11 mouse cellular contexts compared by ENCODE assay signal in genomic region chr2:47088635-47089034, GRCm38 (mm10).
DNase-seq lines count a peak whose midpoint lies in the region; ATAC-seq lines count a peak whose summit lies in the region.
"Had no signal": no experiment of that assay in that cellular context is flagged by ENCODE, and none has a peak within 500 bp of the region (broad histone marks: within the 10 kb centered on the region; RNA-seq: fewer than 3 reads in every experiment).

No protein-coding gene starts in this region.

- no peak overlapping the region for H3K9ac ChIP-seq in forebrain, embryonic 14.5 days (ENCODE audit: low read length)
- H3K9ac ChIP-seq in forebrain, embryonic 16.5 days (replicated peaks; ENCODE audit: low read depth, low read length): no peak overlapping the region
- no peak overlapping the region for H3K9ac ChIP-seq in lung, embryonic 15.5 days
- no peak overlapping the region for H3K9ac ChIP-seq in midbrain, embryonic 13.5 days (replicated peaks)
- H3K9ac ChIP-seq: limb, embryonic 13.5 days had no signal

- DNase-seq in forebrain, embryonic 14.5 days (ENCODE audit: low spot score): peak; percentile 3
- no peak for DNase-seq in lung, postnatal 36 days
- DNase-seq in cerebellum, adult 8-10 months: peak; percentile 3
- peak; percentile 11 to 26 for DNase-seq in kidney, postnatal 25 days
- DNase-seq in urinary bladder, adult 18-20 months (ENCODE audit: low spot score in 2 of 2): no peak
- DNase-seq: gastrocnemius, postnatal 10 days had no signal

- no peaks in the 10 kb centered on the region for H3K9me3 ChIP-seq in forebrain, embryonic 14.5 days (replicated peaks; ENCODE audit: control insufficient read depth, low read length)
- no peaks in the 10 kb centered on the region for H3K9me3 ChIP-seq in forebrain, embryonic 16.5 days (ENCODE audit: control insufficient read depth, low read length)
- H3K9me3 ChIP-seq in lung, embryonic 15.5 days: no peaks in the 10 kb centered on the region
- no peaks in the 10 kb centered on the region for H3K9me3 ChIP-seq in midbrain, embryonic 13.5 days
- H3K9me3 ChIP-seq: limb, embryonic 13.5 days had no signal

- no peaks in the 10 kb centered on the region for H3K36me3 ChIP-seq in forebrain, embryonic 14.5 days (ENCODE audit: control insufficient read depth, insufficient read depth, low read length)
- no peaks in the 10 kb centered on the region for H3K36me3 ChIP-seq in forebrain, embryonic 16.5 days (ENCODE audit: control insufficient read depth, insufficient read depth)
- no peaks in the 10 kb centered on the region for H3K36me3 ChIP-seq in lung, embryonic 15.5 days
- H3K36me3 ChIP-seq in midbrain, embryonic 13.5 days: no peaks in the 10 kb centered on the region
- H3K36me3 ChIP-seq: limb, embryonic 13.5 days had no signal

- WGBS in forebrain, embryonic 14.5 days: 24% methylated on average over 4 of the region's 4 CpGs
- 22% methylated on average over 4 of the region's 4 CpGs for WGBS in forebrain, embryonic 16.5 days
- 29% methylated on average over 4 of the region's 4 CpGs for WGBS in lung, embryonic 15.5 days
- 46% methylated on average over 4 of the region's 4 CpGs for WGBS in midbrain, embryonic 13.5 days

- no peaks in the 10 kb centered on the region for H3K27me3 ChIP-seq in forebrain, embryonic 14.5 days (replicated peaks; ENCODE audit: control insufficient read depth, insufficient read depth, low read length)
- H3K27me3 ChIP-seq in forebrain, embryonic 16.5 days (replicated peaks; ENCODE audit: control insufficient read depth, insufficient read depth, low read length): no peaks in the 10 kb centered on the region
- H3K27me3 ChIP-seq in lung, embryonic 15.5 days: no peaks in the 10 kb centered on the region
- no peaks in the 10 kb centered on the region for H3K27me3 ChIP-seq in midbrain, embryonic 13.5 days
- H3K27me3 ChIP-seq: limb, embryonic 13.5 days had no signal

- H3K4me3 ChIP-seq in forebrain, embryonic 14.5 days (ENCODE audit: low read depth, low read length): no peak overlapping the region
- no peak overlapping the region for H3K4me3 ChIP-seq in forebrain, embryonic 16.5 days (replicated peaks; ENCODE audit: low read length)
- H3K4me3 ChIP-seq in lung, embryonic 15.5 days: no peak overlapping the region
- no peak overlapping the region for H3K4me3 ChIP-seq in midbrain, embryonic 13.5 days (replicated peaks)
- H3K4me3 ChIP-seq: limb, embryonic 13.5 days; myocyte had no signal

- no peak overlapping the region for H3K27ac ChIP-seq in forebrain, embryonic 14.5 days (ENCODE audit: low read depth, low read length)
- no peak overlapping the region for H3K27ac ChIP-seq in forebrain, embryonic 16.5 days (ENCODE audit: low read length)
- H3K27ac ChIP-seq in lung, embryonic 15.5 days: peak overlapping the region; percentile 48; the same call in 1 of the 2 replicates
- no peak overlapping the region for H3K27ac ChIP-seq in midbrain, embryonic 13.5 days
- H3K27ac ChIP-seq: limb, embryonic 13.5 days had no signal

- no peaks in the 10 kb centered on the region for H3K4me1 ChIP-seq in forebrain, embryonic 14.5 days (ENCODE audit: control insufficient read depth, insufficient read depth, low read length)
- no peaks in the 10 kb centered on the region for H3K4me1 ChIP-seq in forebrain, embryonic 16.5 days (replicated peaks; ENCODE audit: control insufficient read depth, insufficient read depth, low read length)
- no peaks in the 10 kb centered on the region for H3K4me1 ChIP-seq in lung, embryonic 15.5 days
- no peaks in the 10 kb centered on the region for H3K4me1 ChIP-seq in midbrain, embryonic 13.5 days (replicated peaks)
- H3K4me1 ChIP-seq: limb, embryonic 13.5 days had no signal

- no peak for ATAC-seq in forebrain, embryonic 14.5 days
- ATAC-seq in forebrain, embryonic 16.5 days: no peak
- ATAC-seq in lung, embryonic 15.5 days (ENCODE audit: borderline replicate concordance, extremely low read depth, low FRiP score, low TSS enrichment): peak; percentile 96
- no peak for ATAC-seq in midbrain, embryonic 13.5 days

- no peak overlapping the region for H3K4me2 ChIP-seq in forebrain, embryonic 14.5 days (ENCODE audit: low read length)
- no peak overlapping the region for H3K4me2 ChIP-seq in forebrain, embryonic 16.5 days (ENCODE audit: low read length)
- no peak overlapping the region for H3K4me2 ChIP-seq in lung, embryonic 15.5 days
- H3K4me2 ChIP-seq in midbrain, embryonic 13.5 days (replicated peaks): no peak overlapping the region
- H3K4me2 ChIP-seq: limb, embryonic 13.5 days had no signal

Comparison
In these comparisons a context has a peak if more than half of its experiments do, and no peak if none do; other contexts are left out.
1. DNase-seq: peak in forebrain, embryonic 14.5 days (single experiment), cerebellum, adult 8-10 months (single experiment) and kidney, postnatal 25 days (2 of 2); none in lung, postnatal 36 days (single experiment) and urinary bladder, adult 18-20 months (0 of 2).